Mouse (Mus musculus) bone marrow, adult 2 months (tissue): ENCODE results near the gene Gm2174. TPM values are rescaled to one million over a fixed set of nuclear protein-coding genes. Genes with fewer than 3 reads are reported as not detected.
A peak's percentile ranks its signal among the peaks of the same experiment; 100 is the strongest.

Experiments used
- H3K27ac ChIP-seq: fragments of 200-500 bp; 2 replicates; pipeline ENCODE4 v1.5.1; 2012; ENCODE audit warnings: low read depth, mild to moderate bottlenecking, control low read depth, inconsistent platforms, low read length; ENCODE audit not compliant: control insufficient read depth, poor library complexity, insufficient read depth
- H3K4me1 ChIP-seq: fragments of 200-500 bp; 2 replicates; pipeline ENCODE4 v1.6.1; 2011; ENCODE audit warnings: low read length; ENCODE audit not compliant: control insufficient read depth, insufficient read depth
- H3K4me3 ChIP-seq: fragments of 200-500 bp; replicated peaks from 2 replicates; pipeline ENCODE3; 2011; ENCODE audit warnings: mild to moderate bottlenecking, low read depth, low read length, control low read depth; ENCODE audit not compliant: control insufficient read depth
- CTCF ChIP-seq: fragments of 200-500 bp; IDR thresholded peaks from 2 replicates; pipeline ENCODE4 v1.5.1; 2011; ENCODE audit warnings: low read length, control low read depth; ENCODE audit not compliant: control insufficient read depth, insufficient read depth
- POLR2A ChIP-seq: fragments of 200-500 bp; IDR thresholded peaks from 2 replicates; pipeline ENCODE4 v1.6.1; 2011; ENCODE audit warnings: low read depth, mild to moderate bottlenecking, control low read depth, low read length, borderline replicate concordance; ENCODE audit not compliant: control insufficient read depth
- WGBS: fragments of 180-500 bp; shearing (Covaris S2); methylation state at CpG from one replicate; pipeline ENCODE4 v1.1.7; 2018; 5-methylcytosine and 5-hydroxymethylcytosine counted together
- polyA plus RNA-seq: library from polyadenylated mRNA; stranded (reverse); fragments of >200 nt; gene quantifications from 2 replicates; pipeline ENCODE4 v1.2.4, GENCODE M21; 2011; ENCODE audit warnings: low replicate concordance; ENCODE audit not compliant: missing spikeins, insufficient read depth, insufficient read length

Gene Gm2174
- polyA plus RNA-seq, 1 experiment = 4.8 TPM

DNA sequence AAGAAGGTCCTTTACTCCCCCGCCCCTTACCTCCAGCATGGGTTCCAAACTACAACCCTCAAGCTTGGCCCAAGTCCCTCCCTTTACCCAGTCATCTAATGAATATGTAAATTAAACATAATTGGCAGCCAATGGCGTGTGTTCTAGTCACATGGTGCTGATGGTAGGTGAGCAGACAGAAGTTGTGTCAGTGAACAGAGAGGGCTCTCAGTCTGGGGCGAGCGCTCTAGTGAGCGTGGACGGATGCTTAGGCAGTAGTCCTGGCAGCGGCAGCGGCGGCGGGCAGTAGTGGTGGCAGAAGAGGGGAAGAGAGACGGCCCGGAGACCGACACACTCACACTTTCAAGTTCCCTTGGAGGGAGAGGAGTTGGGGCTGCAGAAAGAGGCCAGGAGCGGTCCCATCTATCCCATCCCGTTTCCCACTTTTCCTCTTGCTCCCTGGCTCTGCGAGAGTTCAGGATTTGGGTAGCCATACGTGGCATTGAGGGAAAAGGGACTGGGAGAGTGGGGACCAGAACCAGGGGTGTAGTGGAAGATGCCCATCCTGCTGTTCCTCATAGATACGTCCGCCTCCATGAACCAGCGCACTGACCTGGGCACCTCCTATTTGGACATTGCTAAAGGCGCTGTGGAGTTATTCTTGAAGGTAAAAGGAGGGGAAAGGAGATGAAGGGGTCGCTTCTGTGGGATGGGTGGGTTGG, 7.1 kb downstream of the Gm2174 start, which contains the start of gene Ints6l:
Ints6l (plus strand) TSS at position 187 of the 701 bp plus-strand sequence.
- 10% methylated on average over 21 of the region's 22 CpGs for WGBS

DNA sequence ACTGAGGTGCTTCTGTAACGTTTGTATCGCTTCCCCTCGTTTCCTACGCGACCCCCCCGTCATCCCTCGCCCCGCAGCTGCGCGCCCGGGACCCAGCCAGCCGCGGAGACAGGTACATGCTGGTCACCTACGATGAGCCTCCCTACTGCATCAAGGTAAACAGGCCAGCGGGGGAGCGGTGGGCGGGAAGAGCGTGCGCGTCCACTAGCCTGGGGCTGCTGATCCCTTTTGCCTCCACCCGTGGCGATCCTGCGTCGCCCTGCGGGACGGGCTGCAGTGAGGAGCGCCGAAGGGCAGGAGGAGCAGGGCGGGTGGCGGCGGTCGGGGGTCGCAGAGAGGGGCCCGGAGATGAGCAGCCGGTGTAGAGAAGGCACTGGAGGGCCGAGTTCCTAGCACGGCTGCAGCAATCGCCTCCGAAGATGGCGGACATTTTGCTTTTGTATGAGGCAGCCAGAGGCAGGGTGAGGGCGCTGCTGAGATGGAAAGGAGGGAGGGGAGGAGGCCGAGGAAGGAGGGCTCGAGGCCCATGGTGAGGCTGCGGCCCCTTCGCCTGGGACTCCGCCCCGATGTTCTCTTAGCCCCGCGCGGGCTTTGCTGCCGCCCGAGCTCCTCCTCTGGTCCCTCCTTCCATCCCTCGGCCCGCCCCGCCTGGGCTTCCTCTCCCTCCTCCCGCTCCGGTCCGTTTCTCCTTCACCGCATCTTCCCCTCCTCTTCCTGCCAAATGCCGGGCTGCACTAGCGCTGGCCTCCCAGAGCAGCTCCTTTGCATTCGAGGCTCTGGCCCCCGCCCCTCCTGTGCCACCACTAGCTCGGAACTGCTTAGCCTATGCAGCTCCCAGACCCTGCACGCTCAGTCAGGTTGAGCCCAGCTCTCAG, 7.8 kb downstream of the Gm2174 start:
- WGBS = 11% methylated on average over 63 of the region's 65 CpGs
- H3K4me1 ChIP-seq = no peaks in the 10 kb centered on the region; the same call in 1 of the 2 replicates
- peak overlapping the region; percentile 96 for H3K27ac ChIP-seq
- peak; percentile 25; the same call in 1 of the 2 replicates for TF ChIP-seq CTCF
- peak; percentile 67; the same call in 1 of the 2 replicates for TF ChIP-seq POLR2A
- peak overlapping the region; percentile 91 for H3K4me3 ChIP-seq

More for the DNA sequence above, 7.1 kb downstream of the Gm2174 start, which contains the start of gene Ints6l:
- H3K4me3 ChIP-seq = peak within 1 kb of the TSS; percentile 91
- no peaks in the 10 kb centered on the region; the same call in 1 of the 2 replicates for H3K4me1 ChIP-seq
- TF ChIP-seq CTCF (no peak), POLR2A (peak; percentile 98)
- peak within 1 kb of the TSS; percentile 96 for H3K27ac ChIP-seq

DNA sequence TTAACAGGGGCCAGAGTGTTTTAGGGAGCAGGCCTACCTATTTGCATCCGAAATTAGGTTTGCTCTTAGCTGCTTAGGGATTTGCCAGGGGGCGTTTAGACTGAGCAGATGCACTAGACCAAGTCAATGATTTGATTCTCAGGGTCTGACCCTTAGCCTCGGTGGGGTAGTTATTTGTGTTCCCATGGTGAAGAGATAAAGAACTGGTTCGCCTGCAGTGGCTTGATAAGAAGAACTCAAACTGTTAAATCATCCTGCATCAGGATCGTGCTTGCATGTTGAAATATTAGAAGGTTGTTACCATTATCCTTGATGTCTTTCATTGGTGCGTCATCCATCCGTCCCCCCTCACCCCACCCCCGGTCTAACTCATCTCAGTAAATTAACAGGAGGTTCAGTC, 8.6 kb downstream of the Gm2174 start:
- H3K4me3 ChIP-seq = peak overlapping the region; percentile 53
- WGBS = 11% methylated on average over 8 of the region's 8 CpGs
- TF ChIP-seq CTCF = no peak
- TF ChIP-seq POLR2A = no peak
- H3K4me1 ChIP-seq = no peaks in the 10 kb centered on the region; the same call in 1 of the 2 replicates
- H3K27ac ChIP-seq = no peak overlapping the region

DNA sequence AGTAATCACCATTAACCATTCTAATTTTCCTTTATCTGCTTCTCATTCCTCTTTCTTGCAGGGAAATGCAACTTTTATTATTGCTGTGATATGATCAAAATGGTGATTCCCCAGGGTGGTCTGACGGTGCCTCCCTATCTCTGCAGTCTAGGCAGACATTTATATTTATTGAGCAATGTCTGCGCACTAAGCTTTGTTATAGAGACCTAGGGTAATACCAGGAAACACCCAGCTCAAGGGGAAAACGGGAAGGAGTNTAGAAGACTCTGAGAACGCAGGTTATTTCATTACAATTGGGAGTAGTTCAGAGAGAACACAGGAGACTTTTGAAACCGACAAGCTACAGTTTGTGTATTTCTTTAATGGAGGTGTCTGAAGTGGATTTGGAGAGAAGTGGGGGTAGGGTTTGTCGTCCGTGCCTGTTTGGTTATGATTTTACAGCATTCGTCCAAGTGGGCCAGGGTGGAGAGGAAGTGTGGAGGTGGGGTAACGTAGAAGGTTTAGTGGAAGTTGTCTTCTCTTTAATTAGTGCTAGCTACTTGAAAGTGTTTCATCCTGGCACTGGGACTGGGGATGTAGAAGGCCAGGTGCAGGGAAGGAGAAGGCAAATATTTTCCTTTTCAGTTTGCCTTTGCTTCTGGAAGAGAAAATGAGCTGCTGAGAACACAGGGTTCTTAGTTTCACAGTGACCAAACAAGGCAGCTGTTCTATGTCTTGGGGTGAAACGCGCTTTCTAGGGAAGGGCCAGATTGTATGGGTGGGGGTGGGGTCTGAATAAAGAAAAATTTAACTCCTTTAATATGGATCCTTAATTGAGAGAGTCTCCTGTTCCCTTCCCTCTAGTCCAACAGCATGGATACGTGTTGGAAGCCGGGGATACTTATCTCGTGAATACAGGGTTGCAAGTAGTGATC, 14.5 kb downstream of the Gm2174 start:
- H3K4me1 ChIP-seq = no peaks in the 10 kb centered on the region; the same call in 1 of the 2 replicates
- TF ChIP-seq POLR2A (no peak), CTCF (no peak)
- 35% methylated on average over 14 of the region's 14 CpGs for WGBS
- no peak overlapping the region for H3K4me3 ChIP-seq
- H3K27ac ChIP-seq = no peak overlapping the region

DNA sequence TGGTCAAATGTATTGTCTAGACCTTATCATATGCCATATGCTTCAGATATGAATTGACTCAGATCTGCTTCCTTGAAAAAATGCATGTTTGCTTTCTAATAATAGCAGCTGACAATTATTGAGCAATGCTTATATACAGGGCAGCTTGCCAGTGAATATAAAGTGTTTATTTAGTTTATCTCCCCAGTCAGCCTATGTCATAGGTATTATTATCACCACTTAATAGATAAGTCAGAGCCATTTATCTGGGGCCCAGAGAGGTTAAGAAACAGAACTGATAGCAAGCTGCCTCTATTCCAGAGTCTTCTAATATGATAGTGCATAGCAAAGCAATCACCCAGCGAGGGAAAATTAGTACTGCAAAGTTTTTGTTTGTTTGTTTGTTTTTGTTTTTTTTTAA, 17.1 kb downstream of the Gm2174 start:
- Histone ChIP-seq H3K27ac (no peak overlapping the region), H3K4me1 (no peaks in the 10 kb centered on the region; the same call in 1 of the 2 replicates), H3K4me3 (no peak overlapping the region)
- TF ChIP-seq CTCF (no peak), POLR2A (no peak)
- WGBS = 65% methylated on average over 1 of the region's 1 CpGs

DNA sequence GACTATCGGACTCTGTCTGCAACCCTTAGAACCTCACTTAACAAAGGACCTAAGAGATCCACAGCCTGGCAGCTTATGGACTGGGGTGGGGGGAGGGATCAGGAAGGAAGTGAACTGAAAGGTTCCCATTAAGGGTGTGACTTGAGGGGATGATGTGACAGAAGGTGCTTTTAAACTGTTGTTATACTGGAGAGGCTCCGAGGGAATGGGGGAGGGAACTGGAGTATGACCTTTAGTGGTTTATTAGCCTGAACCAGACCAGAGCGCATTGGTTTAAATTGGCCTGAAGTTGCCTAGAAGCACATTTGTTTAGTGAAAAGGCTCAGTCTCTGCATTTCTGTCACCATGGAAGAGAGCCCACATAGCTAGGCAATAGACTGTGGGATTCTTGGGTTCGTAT, 19.9 kb downstream of the Gm2174 start:
- Histone ChIP-seq H3K27ac (no peak overlapping the region), H3K4me1 (no peaks in the 10 kb centered on the region; the same call in 1 of the 2 replicates), H3K4me3 (no peak overlapping the region)
- WGBS = 68% methylated on average over 4 of the region's 4 CpGs
- no peak for TF ChIP-seq POLR2A
- no peak for TF ChIP-seq CTCF

DNA sequence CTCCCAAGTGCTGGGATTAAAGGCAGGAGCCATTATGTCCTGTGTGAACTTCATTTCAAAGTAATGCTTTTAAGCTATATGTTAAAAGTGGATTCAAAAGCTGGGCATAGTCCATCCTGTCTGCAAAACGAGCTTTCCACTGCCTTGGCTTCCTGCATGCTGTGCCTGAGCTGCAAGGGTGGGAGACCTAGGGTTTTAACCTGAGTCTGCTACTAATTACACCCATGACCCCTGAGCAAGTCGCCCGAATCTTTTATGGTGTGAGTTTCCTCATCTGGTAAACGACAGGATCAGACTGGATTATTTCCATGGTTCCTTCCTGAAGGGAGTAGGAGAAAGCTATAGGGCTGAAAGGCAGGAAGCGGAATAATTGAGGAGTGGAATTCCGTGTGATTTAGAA, 20.7 kb downstream of the Gm2174 start:
- WGBS = 75% methylated on average over 6 of the region's 6 CpGs
- Histone ChIP-seq H3K27ac (no peak overlapping the region), H3K4me1 (no peaks in the 10 kb centered on the region; the same call in 1 of the 2 replicates), H3K4me3 (no peak overlapping the region)
- TF ChIP-seq POLR2A (no peak), CTCF (no peak)

DNA sequence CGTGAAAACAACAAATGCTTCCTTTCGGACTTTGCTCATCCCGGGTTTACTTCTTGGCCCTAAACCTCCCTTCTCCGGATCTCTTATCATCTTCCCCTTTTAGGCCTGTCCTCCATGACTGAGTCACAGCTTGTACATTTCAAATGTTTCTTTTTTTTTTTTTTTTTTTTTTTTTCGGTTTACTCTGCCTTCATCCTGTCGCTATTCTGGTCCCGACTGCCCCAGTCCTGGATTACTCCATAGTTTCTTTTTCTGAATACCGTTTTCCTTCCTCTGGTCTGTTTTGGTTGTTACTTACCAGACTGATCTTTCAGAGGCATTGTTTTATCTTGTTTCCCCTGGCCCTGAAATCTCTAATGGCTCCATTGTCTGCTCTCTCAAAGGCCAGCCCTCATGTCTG, 26.3 kb downstream of the Gm2174 start:
- no peak overlapping the region for H3K27ac ChIP-seq
- TF ChIP-seq CTCF (no peak), POLR2A (no peak)
- 39% methylated on average over 8 of the region's 8 CpGs for WGBS
- H3K4me3 ChIP-seq = no peak overlapping the region
- no peaks in the 10 kb centered on the region; the same call in 1 of the 2 replicates for H3K4me1 ChIP-seq
